ENCODE assay signal across 9 mouse cellular contexts in genomic region chr10:110233307-110233930, GRCm38 (mm10).
DNase-seq lines count a peak whose midpoint lies in the region; ATAC-seq and TF ChIP-seq lines count a peak whose summit lies in the region.
"Had no signal": no experiment of that assay in that cellular context is flagged by ENCODE, and none has a peak within 500 bp of the region (broad histone marks: within the 10 kb centered on the region; RNA-seq: fewer than 3 reads in every experiment).

No protein-coding gene starts in this region.

- no peak overlapping the region for H3K9ac ChIP-seq in hindbrain, embryonic 14.5 days
- H3K9ac ChIP-seq: heart, embryonic 13.5 days had no signal

- no peak for TF ChIP-seq POLR2A in cortical plate, adult 2 months (IDR thresholded peaks at IDR 0.05; ENCODE audit: extremely low read depth, insufficient read depth, low read length)

- 51% methylated on average over 6 of the region's 6 CpGs for WGBS in hindbrain, embryonic 14.5 days

- H3K9me3 ChIP-seq in hindbrain, embryonic 14.5 days (ENCODE audit: control insufficient read depth, low read length) = no peaks in the 10 kb centered on the region
- H3K9me3 ChIP-seq: heart, embryonic 13.5 days had no signal

- H3K27me3 ChIP-seq in hindbrain, embryonic 14.5 days (ENCODE audit: control insufficient read depth, insufficient read depth, low read length) = no peaks in the 10 kb centered on the region
- H3K27me3 ChIP-seq: heart, embryonic 13.5 days had no signal

- no peak for TF ChIP-seq CTCF in cortical plate, adult 2 months (IDR thresholded peaks at IDR 0.05; ENCODE audit: extremely low read depth, insufficient read depth, low read length)

- peaks cover 4% of the 10 kb centered on the region; the same call in 1 of the 2 replicates for H3K4me1 ChIP-seq in cortical plate, adult 2 months (ENCODE audit: control insufficient read depth, insufficient read depth, low read length)
- H3K4me1 ChIP-seq in hindbrain, embryonic 14.5 days (replicated peaks; ENCODE audit: control insufficient read depth, insufficient read depth, low read length) = peaks cover 17% of the 10 kb centered on the region; the same call in 1 of the 2 replicates

- intact Hi-C loops in left cerebral cortex, postnatal 25 days (cut with DNase I) = no loop called here
- intact Hi-C loops in heart, postnatal 25 days (cut with DNase I) = no loop called here

- H3K4me3 ChIP-seq in cortical plate, adult 2 months (ENCODE audit: insufficient read depth, low read length) = no peak overlapping the region
- H3K4me3 ChIP-seq in hindbrain, embryonic 14.5 days (replicated peaks; ENCODE audit: low read length) = no peak overlapping the region
- H3K4me3 ChIP-seq: heart, embryonic 13.5 days had no signal

- ATAC-seq in hindbrain, embryonic 14.5 days (ENCODE audit: low FRiP score) = no peak

- H3K4me2 ChIP-seq in hindbrain, embryonic 14.5 days (replicated peaks) = no peak overlapping the region
- H3K4me2 ChIP-seq: heart, embryonic 13.5 days had no signal

- H3K36me3 ChIP-seq in hindbrain, embryonic 14.5 days (replicated peaks; ENCODE audit: control insufficient read depth, insufficient read depth) = no peaks in the 10 kb centered on the region
- H3K36me3 ChIP-seq: heart, embryonic 13.5 days had no signal

- H3K27ac ChIP-seq in cortical plate, adult 2 months (ENCODE audit: insufficient read depth, low read length) = peak overlapping the region; percentile 86
- peak overlapping the region; percentile 73 for H3K27ac ChIP-seq in hindbrain, embryonic 14.5 days
- H3K27ac ChIP-seq: heart, embryonic 13.5 days had no signal

- peak; percentile 23 for DNase-seq in lung, postnatal 25 days (ENCODE audit: low spot score)
- no peak for DNase-seq in lung, postnatal 4 days
- DNase-seq in hindbrain, embryonic 14.5 days (ENCODE audit: low spot score) = no peak
- peak; percentile 31 to 46 for DNase-seq in left cerebral cortex, postnatal 25 days (ENCODE audit: low spot score in 2 of 2)
- DNase-seq in heart, postnatal 25 days (ENCODE audit: low spot score) = no peak
- DNase-seq in gastrocnemius, postnatal 25 days = no peak
- DNase-seq: kidney, adult 18-20 months had no signal

Comparison
In these comparisons a context has a peak if more than half of its experiments do, and no peak if none do; other contexts are left out.
1. DNase-seq: peak in lung, postnatal 25 days (single experiment) and left cerebral cortex, postnatal 25 days (2 of 2); none in lung, postnatal 4 days (0 of 2), hindbrain, embryonic 14.5 days (single experiment), heart, postnatal 25 days (single experiment) and gastrocnemius, postnatal 25 days (single experiment).